Mouse (Mus musculus) MEL-GATA-1-ER (cell line): Measurements from ENCODE around the gene Ltbr.
A peak's percentile ranks its signal among the peaks of the same experiment; 100 is the strongest.
"Not testable (repeated sequence)": the region's sequence is repeated elsewhere in the genome, so short reads cannot be mapped to it uniquely, and the experiment has no call there.

Source experiments
- DNase-seq: peaks from one replicate; pipeline ENCODE4 v3.0.0-alpha.2; 2012; ENCODE audit warnings: low read depth; ENCODE audit errors: extremely low read depth

Gene Ltbr

DNA sequence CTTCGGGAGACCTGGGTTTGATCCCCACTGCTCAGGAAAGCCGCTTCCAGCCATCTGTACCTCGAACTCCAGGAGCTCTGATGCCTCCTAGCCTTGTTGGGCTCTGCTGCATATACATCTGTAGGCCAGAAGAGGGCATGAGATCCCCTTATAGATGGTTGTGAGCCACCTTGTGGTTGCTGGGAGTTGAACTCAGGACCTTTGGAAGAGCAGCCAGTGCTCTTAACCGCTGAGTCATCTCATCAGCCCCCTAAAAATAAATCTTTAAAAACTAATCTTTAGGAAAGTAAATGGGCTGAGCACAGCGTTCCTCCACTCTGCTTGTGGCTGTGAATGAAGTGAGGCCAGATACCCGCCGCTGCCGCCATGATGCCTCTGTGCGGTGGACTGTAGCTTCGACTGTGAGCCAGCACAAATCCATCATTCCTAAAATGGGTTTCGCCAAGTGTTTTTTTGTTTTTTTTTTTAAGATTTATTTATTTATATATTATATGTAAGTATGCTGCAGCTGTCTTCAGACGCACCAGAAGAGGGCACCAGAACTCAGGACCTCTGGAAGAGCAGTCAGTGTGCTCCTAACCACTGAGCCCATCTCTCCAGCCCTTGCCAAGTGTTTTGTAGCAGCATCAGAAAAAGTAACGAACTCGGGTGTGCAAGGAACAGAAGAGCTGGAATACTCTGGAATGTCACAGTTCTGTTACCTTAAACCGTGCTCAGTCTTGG lies 38.7 kb downstream of the Ltbr start:
- peak; percentile 42 for DNase-seq

DNA sequence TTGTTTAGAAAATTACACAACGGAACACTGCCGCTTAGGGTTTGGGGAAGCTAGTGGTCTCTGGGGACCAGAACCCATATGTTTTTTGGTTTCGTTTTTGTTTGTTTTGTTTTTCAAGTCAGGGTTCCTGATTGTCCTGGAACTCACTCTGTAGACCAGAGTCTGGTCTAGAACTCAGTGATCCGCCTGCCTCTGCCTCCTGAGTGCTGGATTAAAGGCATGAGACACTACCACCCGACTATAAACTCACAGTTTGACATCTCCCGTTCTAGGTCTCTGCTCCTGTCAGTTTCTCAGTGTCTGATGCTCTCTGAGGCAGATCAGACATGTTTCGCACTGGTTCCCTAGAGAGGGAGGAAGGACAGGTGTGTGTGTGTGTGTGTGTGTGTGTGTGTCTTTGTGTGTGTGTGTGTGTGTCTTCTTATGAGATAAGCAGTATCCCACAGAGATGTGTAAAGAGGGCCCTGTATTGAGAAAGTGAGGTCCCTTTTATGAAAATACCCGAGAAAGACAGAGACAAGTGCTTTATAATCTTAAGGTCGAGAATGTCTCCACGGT lies 41.4 kb downstream of the Ltbr start:
- DNase-seq = no peak

DNA sequence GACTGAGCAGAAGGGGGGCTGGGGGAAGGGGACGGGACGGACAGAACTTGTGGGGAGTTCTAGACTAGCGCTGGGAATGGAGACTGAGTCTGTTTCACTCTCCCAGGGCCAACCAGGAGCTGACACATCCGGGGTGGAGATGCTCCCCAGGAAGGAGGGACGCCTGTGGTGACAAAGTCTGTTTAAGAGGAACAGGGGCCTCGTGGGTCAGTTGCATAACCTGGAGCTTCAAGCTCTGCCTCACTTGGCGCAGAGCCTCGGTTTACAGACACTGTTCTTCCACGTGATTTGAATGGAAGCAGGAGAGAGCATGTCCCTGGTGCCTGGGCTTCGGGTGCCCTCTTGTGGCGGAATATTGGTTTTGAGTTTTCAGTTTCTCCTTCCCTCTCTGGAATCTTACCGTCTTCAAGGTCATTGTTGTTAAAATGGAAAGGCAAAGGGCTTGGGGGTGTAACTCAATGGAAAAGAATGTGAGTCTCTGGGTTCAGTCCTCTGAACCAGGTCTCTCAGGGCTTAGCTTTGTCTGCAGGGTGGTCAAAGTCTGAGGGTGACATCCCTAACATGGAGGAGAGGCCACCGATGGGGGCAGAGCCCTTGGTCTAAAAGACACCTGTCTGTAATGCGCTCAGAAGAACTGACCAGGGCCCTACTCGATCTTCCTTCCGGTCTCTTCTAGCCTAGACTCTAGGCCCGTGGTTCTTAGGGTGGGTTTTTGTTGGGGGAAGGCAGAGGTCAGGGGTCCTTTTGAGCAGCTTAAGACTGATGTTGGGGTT lies 42.0 kb downstream of the Ltbr start:
- DNase-seq = peak; percentile 92

DNA sequence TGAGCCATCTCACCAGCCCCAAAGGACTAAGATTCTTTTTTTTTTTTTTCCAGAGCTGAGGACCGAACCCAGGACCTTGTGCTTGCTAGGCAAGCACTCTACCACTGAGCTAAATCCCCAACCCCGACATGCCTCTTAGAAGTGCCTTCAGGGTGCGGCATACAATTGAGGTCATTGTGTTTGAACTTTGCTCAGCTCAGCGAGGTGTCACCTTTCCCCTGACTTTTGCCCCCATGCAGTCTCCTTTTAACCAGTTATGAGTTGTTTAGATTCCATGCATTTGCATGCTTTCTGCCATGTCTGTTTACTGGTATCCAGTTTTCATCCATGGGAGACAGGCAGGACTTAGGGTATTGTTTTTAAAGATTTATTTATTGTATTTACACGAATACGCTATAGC lies 44.9 kb downstream of the Ltbr start:
- no peak for DNase-seq

DNA sequence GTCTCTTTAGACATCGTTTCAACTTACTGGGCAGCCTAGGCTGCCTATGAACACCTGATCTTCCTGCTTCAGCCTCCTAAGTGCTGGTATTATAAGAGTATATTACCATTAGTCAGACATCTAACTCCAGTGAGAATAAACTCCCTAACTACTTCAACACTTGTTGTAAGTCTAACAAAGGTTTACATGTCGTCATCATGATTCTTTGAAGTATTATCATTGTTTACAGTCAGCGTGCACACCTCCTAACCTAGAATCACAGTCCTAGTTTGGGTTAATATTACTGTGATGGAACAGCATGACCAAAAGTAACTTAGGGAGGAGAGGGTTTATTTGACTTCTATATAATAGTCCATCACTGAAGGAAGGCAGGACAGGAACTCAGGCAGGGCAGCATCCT lies 46.2 kb downstream of the Ltbr start:
- no peak for DNase-seq

DNA sequence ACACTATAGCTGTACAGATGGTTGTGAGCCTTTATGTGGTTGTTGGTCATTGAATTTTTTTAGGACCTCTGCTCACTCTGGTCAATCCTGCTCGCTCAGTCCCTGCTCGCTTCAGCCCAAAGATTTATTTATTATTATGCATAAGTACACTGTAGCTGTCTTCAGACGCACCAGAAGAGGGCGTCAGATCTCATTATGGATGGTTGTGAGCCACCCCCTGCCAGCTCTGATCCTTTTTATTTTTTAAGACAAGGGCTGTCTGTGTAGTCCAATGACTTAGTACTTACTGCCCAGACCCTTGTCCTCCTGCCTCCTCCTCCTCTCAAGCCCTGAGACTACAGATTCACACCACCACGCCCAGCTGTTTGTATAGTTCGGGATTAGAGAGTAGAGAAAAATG lies 47.1 kb downstream of the Ltbr start:
- DNase-seq = not testable (repeated sequence)

DNA sequence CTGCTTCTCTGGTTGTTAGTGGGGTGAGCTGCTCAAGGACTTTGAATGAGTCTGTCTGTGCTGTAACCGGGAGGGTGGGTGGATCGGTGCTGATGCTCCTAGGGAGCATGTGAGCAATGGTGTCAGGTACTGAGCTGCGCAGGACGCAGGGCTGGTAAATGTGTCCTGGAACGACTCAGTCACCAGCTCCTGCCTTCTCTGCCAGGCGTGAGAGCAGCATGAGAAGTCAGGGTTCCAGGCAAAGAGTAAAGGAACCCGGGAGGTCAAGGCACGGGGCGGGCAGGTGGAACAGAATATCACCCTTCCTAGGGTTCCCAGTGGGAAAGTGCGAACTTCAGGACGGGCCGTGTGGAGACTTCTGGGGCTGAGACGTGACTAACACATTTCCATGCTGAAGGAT lies 47.6 kb downstream of the Ltbr start:
- no peak for DNase-seq

DNA sequence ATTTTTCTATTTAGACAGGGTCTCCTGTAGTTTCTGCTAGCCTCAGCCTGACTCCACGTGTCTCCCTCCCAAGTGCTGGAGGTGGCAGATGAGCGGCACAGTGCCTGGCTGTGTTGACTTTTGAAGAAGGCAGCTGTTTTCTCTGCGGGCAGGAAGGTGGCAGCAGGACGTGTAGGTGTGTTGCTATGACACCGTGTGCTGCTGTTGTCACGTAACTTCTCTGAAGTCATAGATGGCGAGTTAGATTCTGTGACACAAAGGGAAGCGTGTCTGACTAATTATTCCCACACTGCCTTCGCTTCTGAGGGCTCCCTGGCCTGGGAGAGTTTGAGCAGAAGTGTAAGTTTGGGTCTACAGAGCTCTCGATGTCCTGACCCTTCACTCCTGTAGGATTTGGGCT lies 48.4 kb downstream of the Ltbr start:
- no peak for DNase-seq

DNA sequence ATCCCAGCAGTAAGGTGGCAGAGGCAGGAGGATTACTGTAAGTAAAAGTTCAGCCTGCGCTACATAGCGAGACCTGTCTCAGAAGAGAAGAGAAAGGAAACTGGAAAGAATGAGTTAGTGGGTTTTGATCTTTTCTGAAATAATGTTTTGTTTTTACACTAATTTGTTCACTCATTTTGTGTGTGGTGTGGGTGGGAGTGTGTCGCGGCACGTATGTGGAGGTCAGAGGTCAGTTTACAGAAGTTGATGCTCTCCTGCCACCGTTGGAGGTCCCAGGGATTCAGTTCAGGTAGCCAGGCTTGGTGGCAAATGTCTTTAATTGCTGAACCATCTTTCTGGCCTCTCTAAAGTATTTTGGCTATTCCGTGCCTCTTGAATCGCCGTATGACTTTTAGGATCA lies 49.5 kb downstream of the Ltbr start:
- DNase-seq = no peak

DNA sequence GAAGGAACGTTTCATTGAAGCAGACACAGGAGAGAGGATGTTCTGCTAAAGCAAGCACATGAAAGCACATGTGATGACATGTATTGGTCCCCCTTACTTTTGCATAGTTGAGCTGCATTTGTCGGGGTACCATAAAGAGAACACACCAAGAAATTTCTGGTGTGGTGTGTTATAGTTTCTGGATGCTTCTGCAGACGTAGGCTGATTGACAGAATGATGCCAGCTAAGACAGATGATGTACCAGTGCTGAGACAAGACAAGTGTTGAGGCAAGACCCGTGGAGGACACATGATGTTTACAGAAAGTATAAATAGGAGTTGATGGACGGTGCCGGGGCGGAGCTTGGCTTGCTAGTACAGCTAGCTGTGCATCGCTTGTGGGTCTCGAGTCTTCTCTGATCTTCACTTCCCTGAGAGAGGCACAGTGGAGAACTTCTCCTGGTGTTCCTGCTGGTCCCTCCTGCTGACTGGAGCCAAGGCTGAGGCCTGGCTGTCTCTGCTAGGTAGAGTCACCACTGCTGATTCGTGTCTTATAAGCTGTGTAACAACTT lies 53.6 kb downstream of the Ltbr start:
- DNase-seq = no peak
